Mouse (Mus musculus) monocyte, adult 2 months (primary cell): Measurements from ENCODE around the gene Lhx4.

Experiments used
- DNase-seq, 2 experiments: peaks; one replicate each; pipeline ENCODE4 v3.0.0; 2022; ENCODE audit warnings: low spot score in 2 of 2, low read depth in 1 of 2

Gene Lhx4

GRCm38 (mm10) chr1:155704182-155704581 is 47.3 kb downstream of the Lhx4 start:
- no peak for DNase-seq

GRCm38 (mm10) chr1:155703191-155703680 is 48.2 kb downstream of the Lhx4 start:
- no peak for DNase-seq

GRCm38 (mm10) chr1:155700886-155701285 is 50.6 kb downstream of the Lhx4 start:
- no peak for DNase-seq

GRCm38 (mm10) chr1:155698373-155699159 is 52.9 kb downstream of the Lhx4 start:
- no peak for DNase-seq

GRCm38 (mm10) chr1:155693443-155693842 is 58.0 kb downstream of the Lhx4 start:
- DNase-seq: no peak

- DNase-seq: no peak
Observed at GRCm38 (mm10) chr1:155693026-155693425, 58.5 kb downstream of the Lhx4 start.

- DNase-seq: no peak
Observed at GRCm38 (mm10) chr1:155692230-155692629, 59.3 kb downstream of the Lhx4 start.

- DNase-seq: no peak
Observed at GRCm38 (mm10) chr1:155689558-155689957, 61.9 kb downstream of the Lhx4 start.

GRCm38 (mm10) chr1:155689141-155689540 is 62.3 kb downstream of the Lhx4 start:
- DNase-seq: no peak

- no peak for DNase-seq
Observed at GRCm38 (mm10) chr1:155686816-155687215, 64.7 kb downstream of the Lhx4 start.

GRCm38 (mm10) chr1:155681116-155681799 is 70.2 kb downstream of the Lhx4 start:
- DNase-seq: no peak

- DNase-seq: no peak
Observed at GRCm38 (mm10) chr1:155675570-155675969, 75.9 kb downstream of the Lhx4 start.

GRCm38 (mm10) chr1:155663994-155664393 is 87.5 kb downstream of the Lhx4 start:
- DNase-seq: no peak

GRCm38 (mm10) chr1:155656321-155656720 is 95.2 kb downstream of the Lhx4 start:
- DNase-seq: no peak

GRCm38 (mm10) chr1:155654961-155655360 is 96.5 kb downstream of the Lhx4 start:
- no peak for DNase-seq

GRCm38 (mm10) chr1:155650121-155650846 is 101.2 kb downstream of the Lhx4 start:
- no peak for DNase-seq
